Mouse (Mus musculus) adrenal gland (tissue): ENCODE measurements around the gene Kcnq4.

Source experiments
- intact Hi-C: fragments of 180-260 bp; cut with DNase I; formaldehyde crosslinking; loops from one replicate; pipeline ENCODE4 v1.15.1; 2025
- microRNA-seq, 2 experiments: library from miRNA; unstranded; fragments of <30 nt; microRNA quantifications; one replicate each; pipeline ENCODE4; 2019

The Kcnq4 gene

GRCm38 (mm10) chr4:120674775-120675451 is 73.5 kb downstream of the Kcnq4 start:
- intact Hi-C loops = no loop called here

- intact Hi-C loops = no loop called here
Observed at GRCm38 (mm10) chr4:120673606-120674005, 74.8 kb downstream of the Kcnq4 start.

DNA sequence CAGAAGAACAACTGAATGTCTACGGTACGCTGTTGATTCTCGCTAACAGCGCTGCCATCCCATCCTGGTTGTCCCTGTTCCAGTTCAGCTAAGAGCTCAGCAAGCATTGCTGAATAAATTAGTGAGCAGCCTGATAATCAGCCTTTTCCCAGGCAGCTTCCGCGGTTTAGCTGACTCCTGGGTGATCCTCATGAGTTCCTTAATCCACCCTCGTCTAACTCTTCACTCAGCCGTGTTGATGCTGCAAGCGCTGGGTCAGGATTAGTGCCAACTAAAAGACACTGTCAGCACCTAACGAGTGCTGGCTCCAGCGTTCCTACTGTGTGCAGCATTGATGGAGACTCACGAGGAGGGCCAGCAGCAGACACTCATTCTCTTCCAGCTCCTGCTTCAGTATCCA is 77.4 kb downstream of the Kcnq4 start:
- intact Hi-C loops = no loop called here

DNA sequence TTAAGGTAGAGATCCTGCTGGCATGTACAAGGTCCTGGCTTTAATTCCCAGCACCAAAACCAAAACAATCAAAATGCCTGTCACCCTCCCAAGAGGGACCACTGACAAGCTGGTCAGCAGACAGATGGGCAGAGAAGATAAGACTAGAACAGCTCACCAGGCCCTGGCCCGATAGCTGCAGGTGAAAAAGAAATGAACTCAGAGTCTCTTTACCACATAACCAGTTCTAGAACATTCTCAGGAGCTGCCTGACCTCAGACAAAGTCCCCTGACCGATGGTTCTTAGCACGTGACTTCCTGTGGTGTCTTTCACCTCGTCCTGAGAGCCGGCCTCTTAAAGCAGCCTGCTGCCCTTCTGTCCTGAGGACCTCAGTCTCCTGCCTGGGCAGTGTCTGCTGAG is 78.8 kb downstream of the Kcnq4 start:
- intact Hi-C loops = no loop called here

GRCm38 (mm10) chr4:120668551-120668950 is 79.9 kb downstream of the Kcnq4 start:
- intact Hi-C loops = no loop called here

DNA sequence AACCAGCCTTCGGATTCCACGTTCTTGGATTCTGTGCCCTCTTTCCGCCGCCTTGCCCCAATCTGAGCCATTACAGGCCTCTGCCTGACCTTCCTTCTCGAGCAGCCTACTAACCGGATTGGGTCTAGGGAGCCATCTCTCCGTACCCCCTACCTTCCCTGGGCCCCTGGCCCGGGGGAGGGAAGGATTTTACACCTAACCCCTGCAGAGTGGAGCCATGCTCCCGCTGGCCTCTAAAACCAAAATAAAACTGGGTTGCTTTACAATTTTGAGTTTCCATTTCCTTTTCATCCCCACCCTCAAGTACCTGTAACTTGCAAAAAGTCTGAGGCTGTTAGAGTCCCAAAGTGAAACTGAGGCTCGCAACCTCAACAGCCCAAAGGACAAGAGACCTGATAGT is 80.9 kb downstream of the Kcnq4 start:
- intact Hi-C loops = no loop called here

DNA sequence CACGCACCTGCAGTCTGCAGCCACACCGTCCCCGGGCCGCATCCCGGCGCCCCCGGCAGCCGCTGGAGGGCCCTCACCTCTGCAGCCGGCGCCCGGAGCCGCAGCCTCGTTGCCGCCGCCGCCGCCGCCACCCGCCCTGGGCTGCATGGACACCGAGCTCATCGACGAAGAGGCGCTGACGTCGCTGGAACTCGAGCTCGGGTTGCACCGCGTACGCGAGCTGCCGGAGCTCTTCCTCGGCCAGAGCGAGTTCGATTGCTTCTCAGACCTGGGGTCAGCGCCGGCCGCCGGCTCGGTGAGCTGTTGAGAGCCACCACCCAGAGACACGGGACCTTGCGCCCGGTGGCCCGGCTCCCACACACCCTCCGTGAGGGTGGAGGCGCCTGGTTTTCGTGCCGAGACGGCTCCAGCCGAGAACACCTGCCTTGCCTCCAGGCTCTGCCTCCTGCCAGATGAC is 81.3 kb downstream of the Kcnq4 start:
- intact Hi-C loops = no loop called here

- intact Hi-C loops = no loop called here
Observed at GRCm38 (mm10) chr4:120666358-120667024, 81.9 kb downstream of the Kcnq4 start, which contains the start of gene Cited4. TSS of gene Cited4 (plus strand) at chr4:120666572.

DNA sequence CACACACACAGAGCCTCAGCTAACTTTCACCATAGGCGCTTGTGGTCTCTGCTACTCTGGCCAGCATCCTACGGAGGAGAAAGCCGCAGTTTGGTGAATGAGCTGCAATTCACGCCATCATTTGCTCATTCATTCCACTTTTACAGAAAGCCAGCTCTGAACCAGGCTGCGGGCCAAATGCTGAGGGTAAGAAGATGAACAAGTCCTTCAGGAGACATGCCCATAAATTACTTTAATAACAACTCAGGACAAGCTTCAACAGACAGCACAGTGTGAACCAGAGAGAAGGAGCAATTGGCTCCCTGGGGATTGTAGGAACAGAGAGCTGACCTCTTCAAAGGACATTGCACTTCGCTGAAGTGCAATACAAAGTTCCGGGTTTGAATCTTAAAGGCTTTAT is 82.6 kb downstream of the Kcnq4 start:
- intact Hi-C loops = no loop called here

- intact Hi-C loops = no loop called here
Observed at GRCm38 (mm10) chr4:120665144-120665700, 83.2 kb downstream of the Kcnq4 start.

DNA sequence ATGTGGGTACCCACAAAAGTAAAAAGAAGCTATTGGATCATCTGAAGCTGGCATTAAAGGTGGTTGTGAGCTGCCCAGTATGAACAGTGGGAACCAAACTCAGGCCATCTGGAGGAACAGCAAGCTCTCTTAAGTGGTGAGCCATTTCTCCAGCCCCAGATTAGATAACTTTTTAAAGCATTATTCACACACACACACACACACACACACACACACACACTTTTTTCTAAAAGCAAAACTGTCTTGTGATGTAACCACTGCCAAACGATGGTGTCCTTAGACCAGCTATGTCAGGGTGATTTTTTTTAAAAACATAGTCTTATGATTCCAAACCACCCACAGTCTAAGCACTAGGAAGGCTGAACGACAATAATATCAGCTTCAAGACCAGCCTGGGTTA is 83.8 kb downstream of the Kcnq4 start:
- intact Hi-C loops = no loop called here

DNA sequence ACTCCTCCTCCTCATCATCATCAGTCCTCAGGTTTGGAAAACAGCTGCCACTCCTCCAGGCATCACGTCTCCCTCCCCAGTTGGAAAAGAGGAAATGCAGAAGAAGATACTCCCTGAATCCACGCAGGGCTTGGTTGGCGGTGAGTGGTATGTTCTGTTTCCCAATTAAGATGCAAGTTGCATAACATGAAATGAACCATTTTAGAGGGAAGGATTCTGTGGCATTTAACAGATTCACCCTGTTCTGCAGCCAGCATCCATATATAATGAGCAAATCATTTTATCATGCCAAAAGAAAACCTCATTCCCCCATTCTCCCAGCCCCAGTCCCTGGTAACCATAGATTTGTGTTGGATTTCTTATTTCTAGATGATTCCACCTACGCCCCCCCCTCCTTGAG is 87.9 kb downstream of the Kcnq4 start:
- intact Hi-C loops = no loop called here

GRCm38 (mm10) chr4:120655898-120656297 is 92.5 kb downstream of the Kcnq4 start:
- intact Hi-C loops = no loop called here

DNA sequence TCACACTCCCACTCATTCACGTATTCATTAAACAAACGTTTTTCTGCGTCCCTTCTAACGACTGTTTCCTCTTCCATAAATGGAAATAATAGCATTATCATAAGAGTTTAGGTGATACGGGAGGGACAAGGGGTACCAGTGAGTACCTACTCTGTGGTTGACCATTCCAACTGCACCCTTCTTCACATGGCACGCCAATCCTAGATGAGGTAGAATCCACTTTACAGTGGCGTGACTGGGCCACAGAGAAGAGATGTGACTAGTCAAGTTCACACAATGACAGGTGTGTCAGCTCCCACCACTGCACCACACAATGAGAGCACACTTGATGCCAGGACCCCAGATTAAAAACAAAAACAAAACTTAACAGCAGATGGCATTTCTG is 98.2 kb downstream of the Kcnq4 start:
- intact Hi-C loops = no loop called here

GRCm38 (mm10) chr4:120649369-120650207 is 98.8 kb downstream of the Kcnq4 start:
- intact Hi-C loops = no loop called here

Small RNA genes within 50 kb of the gene (microRNA-seq; reads per million reads assigned to microRNA genes)
- gene Mir30c-1 = 105 to 197 reads per million in 2 experiments
- 0 reads per million in 2 experiments for gene Mir30e
- gene Mir30f = 0 reads per million in 2 experiments
